Mouse (Mus musculus): ENCODE data around the gene Spats2l. TPM values are rescaled to one million over a fixed set of nuclear protein-coding genes. Genes with fewer than 3 reads are reported as not detected.

Spats2l gene
- polyA plus RNA-seq, 1 experiment from 2014 or later = 53.0 TPM

DNA sequence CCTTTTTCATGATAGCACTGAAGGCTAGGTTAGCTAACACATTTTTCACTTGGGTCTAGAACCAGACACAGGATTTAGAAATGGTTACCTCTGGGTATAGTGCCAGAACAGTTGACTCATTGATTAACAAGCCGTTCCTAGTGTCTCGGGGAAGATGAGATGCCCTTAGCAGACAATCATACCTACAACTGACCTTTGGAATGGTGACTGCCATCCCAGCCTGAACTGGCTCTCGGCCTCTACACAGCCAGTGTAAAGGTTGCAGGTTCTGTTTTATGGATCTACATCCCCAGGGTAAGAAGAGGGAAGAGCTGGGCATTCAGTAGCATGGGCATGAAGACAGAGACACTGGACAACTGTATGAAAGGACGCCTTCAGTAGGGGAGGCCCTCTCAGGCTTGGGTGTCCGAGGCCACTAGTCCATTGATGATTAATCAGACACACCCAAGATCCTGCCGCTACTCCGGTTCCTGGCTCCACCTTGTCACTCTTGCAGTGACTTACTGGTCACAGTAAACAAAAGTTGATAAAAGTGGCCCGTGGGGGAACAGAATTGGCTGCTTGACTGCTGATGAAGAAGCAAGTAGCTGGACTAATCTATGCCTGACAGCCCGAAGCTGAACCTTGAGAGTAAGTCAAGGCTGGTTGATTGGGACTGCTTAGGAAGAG lies 71.2 kb downstream of the Spats2l start:
- Histone ChIP-seq H3K4me3 (ENCODE audit: low read length) (no peak overlapping the region), H3K27ac (ENCODE audit: low read length) (no peak overlapping the region), H3K36me3 (ENCODE audit: control insufficient read depth, insufficient read depth, low read length) (no peaks in the 10 kb centered on the region), H3K4me2 (ENCODE audit: low read depth, low read length) (no peak overlapping the region; the same call in 1 of the 2 replicates), H3K27me3 (replicated peaks; ENCODE audit: control insufficient read depth, insufficient read depth, low read length) (no peaks in the 10 kb centered on the region), H3K9me3 (ENCODE audit: control insufficient read depth, low read length) (no peaks in the 10 kb centered on the region), H3K4me1 (ENCODE audit: control insufficient read depth, insufficient read depth, low read length) (0 out of 2 replicates have a peak, but pooled peaks cover 7% of the 10 kb centered on the region), H3K9ac (ENCODE audit: low read depth, low read length) (no peak overlapping the region)
- peak; percentile 78 for ATAC-seq
- 61% methylated on average over 9 of the region's 9 CpGs for WGBS

DNA sequence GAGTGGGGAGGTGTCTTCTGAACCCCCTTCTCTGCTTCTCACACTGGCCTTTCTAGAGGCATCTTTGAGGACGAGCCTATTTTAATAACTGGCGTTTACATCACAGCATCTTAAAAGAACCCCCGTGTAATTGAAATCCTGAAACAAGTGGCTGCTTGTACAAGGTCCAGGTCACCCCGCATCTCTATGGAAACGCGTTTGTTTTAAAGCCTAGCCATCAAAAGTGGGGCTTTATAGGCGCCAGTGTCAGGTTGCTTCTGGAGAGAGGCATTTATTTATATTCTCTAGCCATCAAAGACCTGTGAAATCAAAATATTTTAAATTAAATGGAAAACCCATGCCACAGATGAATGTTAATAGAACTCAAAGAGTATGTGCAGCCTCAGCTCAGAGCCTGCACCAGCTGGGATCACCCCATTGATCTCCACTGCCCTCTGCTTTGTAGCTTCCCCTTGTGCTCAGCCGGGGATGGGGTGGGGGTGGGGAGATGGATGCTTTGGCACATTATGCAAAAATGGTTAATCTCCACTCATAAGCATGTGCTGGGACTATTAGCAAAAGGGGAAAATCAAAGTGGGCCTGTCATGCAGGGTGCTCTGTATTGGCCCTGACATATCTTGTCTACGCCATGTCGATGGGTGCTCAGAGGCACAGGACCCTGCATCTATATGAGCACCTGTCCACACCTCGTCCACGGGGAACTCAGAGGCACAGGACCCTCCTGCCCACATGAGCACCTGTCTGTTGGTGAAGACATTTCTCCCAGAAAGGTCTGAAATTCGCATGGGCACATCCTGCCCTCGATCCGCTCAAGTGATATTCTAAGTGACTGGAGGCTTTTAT lies 73.1 kb downstream of the Spats2l start:
- Histone ChIP-seq H3K4me2 (ENCODE audit: low read depth, low read length) (no peak overlapping the region), H3K4me3 (ENCODE audit: low read length) (no peak overlapping the region), H3K9ac (ENCODE audit: low read depth, low read length) (no peak overlapping the region), H3K36me3 (ENCODE audit: control insufficient read depth, insufficient read depth, low read length) (no peaks in the 10 kb centered on the region), H3K27me3 (replicated peaks; ENCODE audit: control insufficient read depth, insufficient read depth, low read length) (no peaks in the 10 kb centered on the region), H3K4me1 (ENCODE audit: control insufficient read depth, insufficient read depth, low read length) (peaks cover 10% of the 10 kb centered on the region), H3K9me3 (ENCODE audit: control insufficient read depth, low read length) (no peaks in the 10 kb centered on the region), H3K27ac (ENCODE audit: low read length) (no peak overlapping the region)
- 64% methylated on average over 15 of the region's 15 CpGs for WGBS
- ATAC-seq = no peak

DNA sequence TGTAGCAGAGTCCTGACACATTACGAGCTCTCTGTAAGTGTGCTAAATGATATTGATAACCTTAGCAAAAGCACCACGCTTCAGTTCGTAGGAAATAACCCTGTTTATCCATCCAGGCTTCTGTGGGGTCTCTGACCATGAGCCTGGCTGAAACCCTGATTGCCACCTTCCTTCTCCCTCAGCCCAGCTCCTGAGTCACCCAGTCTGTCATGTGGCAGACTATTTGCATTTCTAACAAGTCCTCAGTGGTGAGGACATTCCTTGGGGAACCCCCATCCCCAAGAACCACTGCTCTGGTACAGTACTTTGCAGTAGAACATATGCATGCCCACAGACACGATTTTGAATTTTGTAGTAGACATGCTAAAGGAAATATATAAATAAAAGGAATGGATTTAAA lies 75.1 kb downstream of the Spats2l start:
- no peak overlapping the region for H3K4me3 ChIP-seq (ENCODE audit: low read length)
- no peak overlapping the region for H3K27ac ChIP-seq (ENCODE audit: low read length)
- H3K9me3 ChIP-seq (ENCODE audit: control insufficient read depth, low read length) = no peaks in the 10 kb centered on the region
- no peaks in the 10 kb centered on the region for H3K27me3 ChIP-seq (replicated peaks; ENCODE audit: control insufficient read depth, insufficient read depth, low read length)
- no peak overlapping the region for H3K9ac ChIP-seq (ENCODE audit: low read depth, low read length)
- peaks cover 9% of the 10 kb centered on the region for H3K4me1 ChIP-seq (ENCODE audit: control insufficient read depth, insufficient read depth, low read length)
- H3K4me2 ChIP-seq (ENCODE audit: low read depth, low read length) = no peak overlapping the region
- 89% methylated on average over 4 of the region's 4 CpGs for WGBS
- H3K36me3 ChIP-seq (ENCODE audit: control insufficient read depth, insufficient read depth, low read length) = no peaks in the 10 kb centered on the region
- ATAC-seq = no peak

DNA sequence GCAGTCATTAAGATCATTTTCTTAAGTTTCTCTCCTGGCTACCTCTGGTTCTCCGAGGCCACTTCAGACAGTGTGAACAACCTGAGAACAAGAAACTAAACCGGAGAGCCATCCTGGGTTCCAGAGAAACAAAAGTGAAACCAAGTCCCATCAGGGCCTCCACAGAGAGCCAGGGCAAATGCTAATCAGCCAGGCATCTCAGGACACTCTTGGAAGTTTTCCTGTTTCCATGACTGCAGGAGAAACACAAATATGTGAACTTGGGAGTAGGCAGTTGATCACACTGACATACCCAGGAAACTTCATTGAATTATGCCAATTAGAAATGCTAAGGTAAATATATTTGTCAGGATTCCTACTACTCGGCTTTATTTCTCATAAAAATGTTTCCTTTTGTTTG lies 76.0 kb downstream of the Spats2l start:
- no peak for ATAC-seq
- no peak overlapping the region for H3K4me2 ChIP-seq (ENCODE audit: low read depth, low read length)
- WGBS = 55% methylated on average over 3 of the region's 3 CpGs
- H3K4me1 ChIP-seq (ENCODE audit: control insufficient read depth, insufficient read depth, low read length) = peaks cover 6% of the 10 kb centered on the region
- no peaks in the 10 kb centered on the region for H3K9me3 ChIP-seq (ENCODE audit: control insufficient read depth, low read length)
- H3K4me3 ChIP-seq (ENCODE audit: low read length) = no peak overlapping the region
- H3K27me3 ChIP-seq (replicated peaks; ENCODE audit: control insufficient read depth, insufficient read depth, low read length) = no peaks in the 10 kb centered on the region
- H3K9ac ChIP-seq (ENCODE audit: low read depth, low read length) = no peak overlapping the region
- no peaks in the 10 kb centered on the region for H3K36me3 ChIP-seq (ENCODE audit: control insufficient read depth, insufficient read depth, low read length)
- H3K27ac ChIP-seq (ENCODE audit: low read length) = no peak overlapping the region

DNA sequence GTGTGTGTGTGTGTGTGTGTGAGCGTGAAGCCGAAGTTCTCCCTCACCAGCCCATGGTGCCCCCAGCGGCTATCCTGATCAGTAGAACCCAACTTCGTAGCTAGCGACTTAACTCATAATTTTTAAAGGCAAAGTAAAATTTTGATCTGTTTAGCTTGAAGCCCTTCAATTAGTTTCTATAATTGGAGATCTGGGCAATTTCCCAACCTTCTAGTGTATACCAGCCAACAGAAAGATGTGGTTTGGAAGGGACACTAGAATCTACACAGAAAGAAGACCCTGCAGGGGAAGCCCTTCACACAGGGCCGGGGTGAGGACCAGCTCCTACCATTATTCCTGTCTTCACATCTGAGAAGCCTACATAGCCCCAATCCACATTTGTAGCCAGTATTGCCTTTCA lies 77.9 kb downstream of the Spats2l start:
- H3K4me3 ChIP-seq (ENCODE audit: low read length) = no peak overlapping the region
- H3K27ac ChIP-seq (ENCODE audit: low read length) = no peak overlapping the region
- 86% methylated on average over 6 of the region's 6 CpGs for WGBS
- H3K36me3 ChIP-seq (ENCODE audit: control insufficient read depth, insufficient read depth, low read length) = no peaks in the 10 kb centered on the region
- ATAC-seq = no peak
- H3K9me3 ChIP-seq (ENCODE audit: control insufficient read depth, low read length) = no peaks in the 10 kb centered on the region
- no peak overlapping the region for H3K9ac ChIP-seq (ENCODE audit: low read depth, low read length)
- H3K27me3 ChIP-seq (replicated peaks; ENCODE audit: control insufficient read depth, insufficient read depth, low read length) = no peaks in the 10 kb centered on the region
- H3K4me2 ChIP-seq (ENCODE audit: low read depth, low read length) = 0 out of 2 replicates have a peak overlapping the region, but pooled peaks have one; percentile 32
- peaks cover 6% of the 10 kb centered on the region for H3K4me1 ChIP-seq (ENCODE audit: control insufficient read depth, insufficient read depth, low read length)

DNA sequence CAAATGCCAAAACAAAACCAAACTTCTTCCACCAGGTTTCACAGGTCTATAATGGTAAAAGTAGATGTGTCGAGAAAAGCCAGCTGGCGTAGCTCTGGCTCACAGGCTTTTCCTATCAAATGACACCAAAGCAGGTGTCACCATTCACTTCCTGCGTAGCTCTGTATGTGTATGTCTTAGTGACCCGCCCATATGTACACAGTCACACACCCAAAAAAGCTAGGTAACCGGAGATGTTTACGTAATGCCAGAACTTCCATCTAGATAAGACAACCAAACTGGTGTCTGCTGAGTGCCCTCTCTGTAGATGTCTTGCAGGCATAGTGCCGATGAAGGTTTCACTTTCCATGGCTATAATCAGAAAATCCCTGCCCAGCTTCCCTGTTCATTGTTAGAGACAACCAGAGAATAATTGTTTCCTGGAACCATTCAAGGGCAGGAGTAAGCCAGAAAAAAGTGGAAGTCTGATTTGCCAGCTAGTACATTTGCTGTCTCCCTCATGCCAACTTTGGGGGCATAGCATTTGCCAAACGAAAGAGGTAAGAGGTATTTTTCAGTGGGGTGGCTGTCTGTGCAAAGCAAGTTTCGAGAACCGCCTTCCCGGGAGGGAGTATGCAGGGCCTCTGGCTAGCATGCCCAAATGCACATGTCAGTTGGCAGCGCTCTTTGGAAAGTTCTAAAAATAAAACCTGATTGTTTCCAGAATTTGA lies 78.8 kb downstream of the Spats2l start:
- Histone ChIP-seq H3K9me3 (ENCODE audit: control insufficient read depth, low read length) (no peaks in the 10 kb centered on the region), H3K9ac (ENCODE audit: low read depth, low read length) (no peak overlapping the region), H3K36me3 (ENCODE audit: control insufficient read depth, insufficient read depth, low read length) (no peaks in the 10 kb centered on the region), H3K27me3 (replicated peaks; ENCODE audit: control insufficient read depth, insufficient read depth, low read length) (no peaks in the 10 kb centered on the region), H3K4me2 (ENCODE audit: low read depth, low read length) (peak overlapping the region; percentile 32; the same call in 1 of the 2 replicates), H3K4me3 (ENCODE audit: low read length) (0 out of 2 replicates have a peak overlapping the region, but pooled peaks have one; percentile 1), H3K27ac (ENCODE audit: low read length) (no peak overlapping the region), H3K4me1 (ENCODE audit: control insufficient read depth, insufficient read depth, low read length) (peaks cover 6% of the 10 kb centered on the region)
- 52% methylated on average over 12 of the region's 12 CpGs for WGBS
- ATAC-seq = peak; percentile 89

DNA sequence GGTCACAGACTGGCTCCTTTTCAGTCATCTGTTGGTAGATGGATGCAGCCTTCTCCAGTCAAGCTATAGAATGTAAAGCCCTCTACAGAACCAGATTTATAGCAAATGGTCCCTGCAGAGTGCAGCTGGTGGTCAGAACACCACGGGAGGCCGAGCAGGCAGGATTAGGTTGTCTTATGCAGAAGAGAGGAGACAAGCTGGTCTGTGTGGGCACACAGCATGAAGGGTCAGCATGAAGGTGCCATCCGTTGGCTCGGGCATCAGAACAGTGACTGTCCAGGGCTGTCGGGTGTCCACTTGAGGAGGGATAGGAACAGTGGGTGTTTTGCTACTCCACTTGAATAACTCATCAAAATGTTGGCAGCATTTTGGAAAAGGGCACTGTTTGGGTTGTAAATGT lies 83.8 kb downstream of the Spats2l start:
- Histone ChIP-seq H3K27me3 (replicated peaks; ENCODE audit: control insufficient read depth, insufficient read depth, low read length) (no peaks in the 10 kb centered on the region), H3K4me3 (ENCODE audit: low read length) (no peak overlapping the region), H3K27ac (ENCODE audit: low read length) (no peak overlapping the region), H3K4me2 (ENCODE audit: low read depth, low read length) (no peak overlapping the region), H3K36me3 (ENCODE audit: control insufficient read depth, insufficient read depth, low read length) (no peaks in the 10 kb centered on the region), H3K9me3 (ENCODE audit: control insufficient read depth, low read length) (0 out of 2 replicates have a peak, but pooled peaks cover 2% of the 10 kb centered on the region), H3K4me1 (ENCODE audit: control insufficient read depth, insufficient read depth, low read length) (no peaks in the 10 kb centered on the region), H3K9ac (ENCODE audit: low read depth, low read length) (no peak overlapping the region)
- WGBS = 68% methylated on average over 5 of the region's 5 CpGs
- ATAC-seq = no peak

DNA sequence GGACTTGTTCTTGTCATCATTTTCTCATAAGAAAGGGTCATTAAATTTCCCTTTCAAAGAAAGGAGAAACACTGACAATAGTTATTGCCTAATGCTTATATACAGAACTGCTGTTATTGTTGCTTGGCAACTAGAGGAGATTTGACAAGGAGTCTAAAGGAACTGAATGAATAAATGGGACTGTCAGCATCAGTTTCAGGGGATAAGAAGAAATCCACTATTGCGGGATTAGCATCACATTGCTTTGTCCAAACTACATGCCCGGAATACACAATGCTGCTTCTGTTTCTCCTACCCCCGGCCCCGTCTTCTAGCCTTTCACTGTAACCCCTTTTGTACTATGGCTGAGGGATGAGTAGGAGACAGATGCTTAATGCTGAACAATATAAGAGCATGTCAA lies 88.1 kb downstream of the Spats2l start:
- Histone ChIP-seq H3K27me3 (replicated peaks; ENCODE audit: control insufficient read depth, insufficient read depth, low read length) (no peaks in the 10 kb centered on the region), H3K36me3 (ENCODE audit: control insufficient read depth, insufficient read depth, low read length) (no peaks in the 10 kb centered on the region), H3K9me3 (ENCODE audit: control insufficient read depth, low read length) (0 out of 2 replicates have a peak, but pooled peaks cover 2% of the 10 kb centered on the region), H3K4me3 (ENCODE audit: low read length) (no peak overlapping the region), H3K4me2 (ENCODE audit: low read depth, low read length) (no peak overlapping the region), H3K4me1 (ENCODE audit: control insufficient read depth, insufficient read depth, low read length) (no peaks in the 10 kb centered on the region), H3K9ac (ENCODE audit: low read depth, low read length) (no peak overlapping the region), H3K27ac (ENCODE audit: low read length) (no peak overlapping the region)
- no peak for ATAC-seq
- WGBS = 73% methylated on average over 4 of the region's 4 CpGs

DNA sequence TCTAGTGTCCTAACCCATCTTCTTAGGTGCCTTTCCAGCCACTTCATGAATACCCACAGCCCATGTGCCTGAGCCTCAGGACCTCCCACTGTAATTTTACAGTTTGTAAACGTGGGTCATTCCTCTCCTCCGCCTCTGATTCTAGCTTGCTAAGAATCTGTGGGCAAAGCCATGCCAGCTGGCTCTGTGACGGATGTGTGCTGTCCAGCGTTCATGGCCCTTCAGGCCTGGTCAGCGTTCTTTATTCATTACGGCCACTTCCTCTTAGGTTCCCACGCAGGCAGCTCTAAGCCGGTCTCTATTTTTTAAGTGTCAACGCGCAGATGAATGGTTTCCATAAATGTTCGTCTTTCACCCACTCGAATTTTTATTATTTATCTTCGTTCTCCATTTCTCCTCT lies 94.7 kb downstream of the Spats2l start:
- H3K9me3 ChIP-seq (ENCODE audit: control insufficient read depth, low read length) = no peaks in the 10 kb centered on the region
- no peaks in the 10 kb centered on the region for H3K36me3 ChIP-seq (ENCODE audit: control insufficient read depth, insufficient read depth, low read length)
- H3K4me2 ChIP-seq (ENCODE audit: low read depth, low read length) = no peak overlapping the region
- H3K4me3 ChIP-seq (ENCODE audit: low read length) = no peak overlapping the region
- ATAC-seq = no peak
- no peaks in the 10 kb centered on the region for H3K4me1 ChIP-seq (ENCODE audit: control insufficient read depth, insufficient read depth, low read length)
- H3K27me3 ChIP-seq (replicated peaks; ENCODE audit: control insufficient read depth, insufficient read depth, low read length) = no peaks in the 10 kb centered on the region
- H3K27ac ChIP-seq (ENCODE audit: low read length) = no peak overlapping the region
- H3K9ac ChIP-seq (ENCODE audit: low read depth, low read length) = no peak overlapping the region
- WGBS = 54% methylated on average over 13 of the region's 13 CpGs

Data from intestine, embryonic 16.5 days (tissue).